Comparison of ENCODE assay signal across 17 mouse cellular contexts in the genomic region with DNA sequence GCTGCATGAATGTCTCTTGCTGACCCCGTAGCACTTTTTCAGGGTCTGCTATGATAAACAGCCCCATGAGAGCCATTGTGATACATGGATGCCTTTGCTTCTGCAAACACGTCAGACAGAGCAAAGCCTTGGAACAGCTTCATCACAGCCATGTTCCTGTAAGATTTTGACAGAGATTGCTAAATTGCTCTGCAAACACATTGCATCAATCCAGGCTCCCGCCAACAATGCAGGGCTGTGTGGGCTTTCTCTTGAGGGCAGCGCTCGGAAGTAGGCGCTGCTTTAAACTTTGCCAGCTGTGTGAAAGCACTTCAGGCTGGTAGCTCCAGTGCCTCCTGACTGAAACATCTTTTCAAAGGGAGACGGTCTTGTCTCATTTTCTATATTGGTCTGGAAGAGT. TPM values are rescaled to one million over a fixed set of nuclear protein-coding genes. Genes with fewer than 3 reads are reported as not detected.
A peak's percentile ranks its signal among the peaks of the same experiment; 100 is the strongest.
DNase-seq lines count a peak whose midpoint lies in the region; ATAC-seq and TF ChIP-seq lines count a peak whose summit lies in the region.
"Had no signal": no experiment of that assay in that cellular context is flagged by ENCODE, and none has a peak within 500 bp of the region (broad histone marks: within the 10 kb centered on the region; RNA-seq: fewer than 3 reads in every experiment).

No protein-coding gene starts in this region.

- no peaks in the 10 kb centered on the region for H3K9me3 ChIP-seq in liver, postnatal 0 days (ENCODE audit: low read length)
- no peaks in the 10 kb centered on the region for H3K9me3 ChIP-seq in liver, embryonic 11.5 days (ENCODE audit: control insufficient read depth, low read length)
- H3K9me3 ChIP-seq: embryonic facial prominence, embryonic 12.5 days; forebrain, embryonic 15.5 days; intestine, embryonic 15.5 days; liver, embryonic 12.5 days; midbrain, embryonic 13.5 days; neural tube, embryonic 15.5 days had no signal

- H3K36me3 ChIP-seq in liver, postnatal 0 days (replicated peaks; ENCODE audit: insufficient read depth, low read length), result no peaks in the 10 kb centered on the region
- H3K36me3 ChIP-seq in liver, embryonic 11.5 days (ENCODE audit: control insufficient read depth, insufficient read depth, low read length), result no peaks in the 10 kb centered on the region
- no peaks in the 10 kb centered on the region for H3K36me3 ChIP-seq in thymus, adult 2 months (ENCODE audit: control insufficient read depth, insufficient read depth, low read length)
- H3K36me3 ChIP-seq: embryonic facial prominence, embryonic 12.5 days; forebrain, embryonic 15.5 days; intestine, embryonic 15.5 days; liver, embryonic 12.5 days; midbrain, embryonic 13.5 days; neural tube, embryonic 15.5 days had no signal

- TF ChIP-seq POLR2A in thymus, adult 2 months (IDR thresholded peaks at IDR 0.05; ENCODE audit: control insufficient read depth, extremely low read depth, insufficient read depth, low read length, poor library complexity), result no peak

- H3K4me2 ChIP-seq in liver, postnatal 0 days (ENCODE audit: low read depth, low read length), result no peak overlapping the region
- H3K4me2 ChIP-seq in liver, embryonic 11.5 days, result no peak overlapping the region
- H3K4me2 ChIP-seq: embryonic facial prominence, embryonic 12.5 days; forebrain, embryonic 15.5 days; intestine, embryonic 15.5 days; liver, embryonic 12.5 days; midbrain, embryonic 13.5 days; neural tube, embryonic 15.5 days had no signal

- no peak overlapping the region for H3K9ac ChIP-seq in liver, postnatal 0 days (replicated peaks)
- H3K9ac ChIP-seq in liver, embryonic 11.5 days (ENCODE audit: low read depth, low read length), result no peak overlapping the region
- H3K9ac ChIP-seq: embryonic facial prominence, embryonic 12.5 days; forebrain, embryonic 15.5 days; intestine, embryonic 15.5 days; liver, embryonic 12.5 days; midbrain, embryonic 13.5 days; neural tube, embryonic 15.5 days had no signal

- no peak for TF ChIP-seq EP300 in liver, postnatal 0 days (IDR thresholded peaks at IDR 0.05; ENCODE audit: low read depth)

- no peak overlapping the region for H3K27ac ChIP-seq in liver, postnatal 0 days (ENCODE audit: low read depth)
- H3K27ac ChIP-seq in liver, embryonic 11.5 days (ENCODE audit: low read depth, low read length), result no peak overlapping the region
- peak overlapping the region; percentile 75 for H3K27ac ChIP-seq in brown adipose tissue, adult 24 weeks (replicated peaks; ENCODE audit: low read depth, low read length)
- H3K27ac ChIP-seq in thymus, adult 2 months (ENCODE audit: control insufficient read depth, insufficient read depth, low read length), result no peak overlapping the region
- H3K27ac ChIP-seq: embryonic facial prominence, embryonic 12.5 days; forebrain, embryonic 15.5 days; intestine, embryonic 15.5 days; liver, embryonic 12.5 days; midbrain, embryonic 13.5 days; neural tube, embryonic 15.5 days had no signal

- H3K4me3 ChIP-seq in liver, postnatal 0 days (ENCODE audit: low read depth, low read length), result no peak overlapping the region
- H3K4me3 ChIP-seq in liver, embryonic 11.5 days (ENCODE audit: low read depth, low read length), result no peak overlapping the region
- no peak overlapping the region for H3K4me3 ChIP-seq in brown adipose tissue, adult 24 weeks (ENCODE audit: insufficient read depth, low read depth, low read length)
- H3K4me3 ChIP-seq in thymus, adult 2 months (ENCODE audit: control insufficient read depth, insufficient read depth, low read length), result no peak overlapping the region
- H3K4me3 ChIP-seq: embryonic facial prominence, embryonic 12.5 days; forebrain, embryonic 15.5 days; intestine, embryonic 15.5 days; liver, embryonic 12.5 days; midbrain, embryonic 13.5 days; neural tube, embryonic 15.5 days had no signal

- H3K27me3 ChIP-seq in liver, postnatal 0 days (ENCODE audit: insufficient read depth, low read length), result no peaks in the 10 kb centered on the region
- H3K27me3 ChIP-seq in liver, embryonic 11.5 days (replicated peaks; ENCODE audit: control insufficient read depth, insufficient read depth, low read length), result no peaks in the 10 kb centered on the region
- no peaks in the 10 kb centered on the region for H3K27me3 ChIP-seq in thymus, adult 2 months (ENCODE audit: control insufficient read depth, insufficient read depth, low read length)
- H3K27me3 ChIP-seq: forebrain, embryonic 15.5 days; intestine, embryonic 15.5 days; neural tube, embryonic 15.5 days had no signal

- H3K4me1 ChIP-seq in liver, postnatal 0 days (ENCODE audit: insufficient read depth), result peaks cover 20% of the 10 kb centered on the region
- no peaks in the 10 kb centered on the region for H3K4me1 ChIP-seq in liver, embryonic 11.5 days (replicated peaks; ENCODE audit: control insufficient read depth, insufficient read depth, low read length)
- peaks cover 20% of the 10 kb centered on the region for H3K4me1 ChIP-seq in brown adipose tissue, adult 24 weeks (ENCODE audit: control insufficient read depth, insufficient read depth, insufficient read length, low read length)
- H3K4me1 ChIP-seq in thymus, adult 2 months (replicated peaks; ENCODE audit: control insufficient read depth, insufficient read depth, low read length), result no peaks in the 10 kb centered on the region; the same call in 1 of the 2 replicates
- H3K4me1 ChIP-seq: liver, embryonic 12.5 days had no signal

- WGBS in liver, postnatal 0 days (ENCODE audit: insufficient replicate concordance), result 48% methylated on average over 7 of the region's 7 CpGs
- 64% methylated on average over 7 of the region's 7 CpGs for WGBS in liver, embryonic 11.5 days
- 78% methylated on average over 7 of the region's 7 CpGs for WGBS in thymus, adult 2 months

- no peak for TF ChIP-seq CTCF in liver, postnatal 0 days (IDR thresholded peaks at IDR 0.05; ENCODE audit: low read depth)
- TF ChIP-seq CTCF in thymus, adult 2 months (IDR thresholded peaks at IDR 0.05; ENCODE audit: borderline replicate concordance, control insufficient read depth, extremely low read depth, insufficient read depth, low read length, poor library complexity), result no peak

- ATAC-seq in liver, postnatal 0 days, result peak; percentile 54; the same call in 1 of the 2 replicates
- ATAC-seq in liver, embryonic 11.5 days (replicated peaks; ENCODE audit: low FRiP score), result no peak
- ATAC-seq in megakaryocyte, adult 5-6 weeks (ENCODE audit: poor library complexity, severe bottlenecking), result peak; percentile 59
- ATAC-seq: forebrain, embryonic 15.5 days; intestine, embryonic 15.5 days; liver, embryonic 12.5 days; midbrain, embryonic 13.5 days had no signal

- peak; percentile 41 for DNase-seq in liver, postnatal 0 days
- no peak for DNase-seq in liver, embryonic 11.5 days (ENCODE audit: low spot score)
- peak; percentile 88 for DNase-seq in gonadal fat pad, adult 2 months (ENCODE audit: low read depth)
- DNase-seq in layer of hippocampus, postnatal 25 days (ENCODE audit: extremely low spot score in 1 of 2, low spot score in 1 of 2), result no peak
- no peak for DNase-seq in thymus, adult 2 months
- DNase-seq in cerebellum, postnatal 4 days (ENCODE audit: low spot score in 2 of 2), result no peak
- DNase-seq: heart, adult 18-20 months; heart, postnatal 14 days; kidney, postnatal 36 days had no signal

RNA-seq across cellular contexts. Expression of gene Galnt2, which starts 30.8 kb away (rescaled TPM):
- 23.3 and 23.5 TPM in 2 replicates for polyA plus RNA-seq in liver, postnatal 0 days (2015; fragmentation: Nextera tagmentation; extraction: Ambion mirVana)
- polyA plus RNA-seq in liver, embryonic 11.5 days (2014; fragmentation: Nextera tagmentation; extraction: Ambion mirVana), result 46.6 and 48.6 TPM in 2 replicates
- 34.1 and 54.4 TPM in 2 replicates for polyA plus RNA-seq in brown adipose tissue, adult 24 weeks (2012; ENCODE audit: insufficient read depth, insufficient read length, missing spikeins)
- polyA plus RNA-seq in gonadal fat pad, adult 2 months (2012; rRNA removed), result 20.7 and 32.9 TPM in 2 replicates
- 31.3 and 61.1 TPM in 2 replicates for total RNA-seq in megakaryocyte, adult 5-6 weeks (2015)
- 15.5 and 20.4 TPM in 2 replicates for total RNA-seq in megakaryocyte, adult 5-6 weeks (2017)
- total RNA-seq in layer of hippocampus, postnatal 25 days (2021), result 10 to 100 TPM; 35.5 to 45.9 TPM
- polyA plus RNA-seq in thymus, adult 2 months (2012; rRNA removed), result 22.2 and 29.0 TPM in 2 replicates

Comparison
In these comparisons a context has a peak if more than half of its experiments do, and no peak if none do; other contexts are left out.
1. DNase-seq: peak in liver, postnatal 0 days (single experiment) and gonadal fat pad, adult 2 months (single experiment); none in liver, embryonic 11.5 days (single experiment), layer of hippocampus, postnatal 25 days (0 of 2), thymus, adult 2 months (single experiment) and cerebellum, postnatal 4 days (0 of 2).